Mouse (Mus musculus) kidney, postnatal 10 days (tissue): ENCODE measurements around the gene Abhd12b.
A peak's percentile ranks its signal among the peaks of the same experiment; 100 is the strongest.

Experiments
- DNase-seq: peaks from one replicate; pipeline ENCODE4 v3.0.0; 2021; ENCODE audit warnings: mixed read lengths

Abhd12b gene

GRCm38 (mm10) chr12:70212501-70212900 lies 58.6 kb downstream of the Abhd12b start:
- DNase-seq, result no peak

DNA sequence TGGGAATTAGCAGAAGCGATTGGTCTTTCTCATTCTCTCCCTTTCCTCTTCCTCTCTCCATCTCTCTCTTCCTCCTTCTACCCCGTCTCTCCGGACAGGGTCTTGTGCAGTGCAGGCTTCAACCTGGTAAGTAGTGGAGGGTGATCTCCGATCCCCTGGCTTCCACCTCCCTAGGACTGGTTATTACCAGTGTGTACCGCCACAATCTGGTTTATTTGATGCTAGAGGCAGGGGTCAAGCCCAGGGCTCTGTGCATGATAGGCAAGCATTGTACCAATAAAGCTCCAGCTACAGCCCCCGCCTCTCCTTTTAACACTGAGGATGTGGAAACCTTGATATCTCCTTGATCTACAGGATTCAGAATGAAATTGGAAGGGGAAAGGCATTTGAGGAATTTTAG lies 59.7 kb downstream of the Abhd12b start:
- DNase-seq, result no peak

DNA sequence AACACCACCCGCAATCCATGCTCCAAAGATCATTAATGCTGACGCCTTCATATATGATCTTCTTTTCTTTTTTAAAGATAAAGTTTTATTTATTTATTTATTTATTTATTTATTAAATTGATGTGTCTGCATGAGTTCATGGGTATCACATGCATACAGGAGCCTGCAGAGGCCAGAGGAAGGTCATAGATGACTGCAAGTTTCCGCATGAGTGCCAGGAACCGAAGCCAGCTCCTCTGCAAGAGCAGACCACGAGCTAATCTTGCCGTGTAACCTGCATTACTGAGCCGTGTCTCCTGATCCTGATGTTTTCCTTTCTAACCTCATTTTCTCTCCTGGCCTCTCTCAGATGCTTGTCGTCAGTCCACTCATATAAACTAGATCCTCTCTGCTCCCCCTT lies 60.3 kb downstream of the Abhd12b start:
- no peak for DNase-seq

DNA sequence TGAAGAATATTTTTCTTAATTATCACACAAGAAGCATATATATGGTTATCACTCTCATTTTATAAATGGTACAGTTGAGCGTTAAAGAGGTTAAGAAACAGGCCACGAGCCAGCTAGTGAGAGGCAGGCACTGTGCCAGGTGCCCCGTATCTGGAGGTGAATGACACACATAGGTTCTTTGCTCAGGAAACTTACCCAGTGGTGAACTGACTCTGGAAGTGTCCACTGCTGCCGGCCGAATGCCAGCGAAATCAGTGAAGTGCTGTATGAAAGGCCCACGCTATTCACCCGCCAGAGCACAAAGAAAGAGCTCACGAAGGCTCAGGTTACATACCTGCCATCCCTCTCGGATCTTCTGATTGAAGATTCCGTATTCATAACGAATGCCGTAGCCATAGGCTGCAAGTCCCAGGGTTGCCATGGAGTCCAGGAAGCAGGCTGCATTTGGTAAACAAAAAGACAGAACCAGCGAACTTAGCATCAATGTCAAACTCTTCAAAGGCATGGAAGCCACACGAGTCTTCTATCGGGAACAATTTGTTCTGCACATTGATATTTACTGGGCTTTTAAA lies 62.4 kb downstream of the Abhd12b start:
- DNase-seq, result peak; percentile 35

- DNase-seq, result no peak
Measured at GRCm38 (mm10) chr12:70218795-70219540, 65.0 kb downstream of the Abhd12b start.

- no peak for DNase-seq
Measured at GRCm38 (mm10) chr12:70221425-70221824, 67.5 kb downstream of the Abhd12b start.

GRCm38 (mm10) chr12:70223331-70223730 lies 69.4 kb downstream of the Abhd12b start:
- DNase-seq, result no peak

DNA sequence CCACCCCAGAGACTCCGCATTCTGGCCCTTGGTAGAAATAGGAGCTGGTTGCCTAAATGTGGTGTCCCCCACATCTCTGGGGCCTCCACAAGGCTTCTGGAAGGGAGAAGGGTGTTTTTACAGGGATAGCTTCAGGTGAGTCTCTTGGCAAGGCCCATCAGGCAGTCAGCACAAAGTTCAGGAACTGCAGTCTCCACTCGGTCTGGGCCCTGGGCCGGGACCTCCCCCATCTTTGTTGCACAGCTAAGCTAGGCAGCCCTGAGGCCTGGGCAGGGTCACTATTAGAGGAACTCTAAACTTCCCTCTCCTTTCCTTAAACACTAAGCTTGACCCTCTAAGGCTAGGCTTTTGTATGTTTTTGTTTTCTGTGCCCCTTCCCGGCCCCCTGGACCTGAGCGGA lies 72.7 kb downstream of the Abhd12b start:
- DNase-seq, result peak; percentile 26

DNA sequence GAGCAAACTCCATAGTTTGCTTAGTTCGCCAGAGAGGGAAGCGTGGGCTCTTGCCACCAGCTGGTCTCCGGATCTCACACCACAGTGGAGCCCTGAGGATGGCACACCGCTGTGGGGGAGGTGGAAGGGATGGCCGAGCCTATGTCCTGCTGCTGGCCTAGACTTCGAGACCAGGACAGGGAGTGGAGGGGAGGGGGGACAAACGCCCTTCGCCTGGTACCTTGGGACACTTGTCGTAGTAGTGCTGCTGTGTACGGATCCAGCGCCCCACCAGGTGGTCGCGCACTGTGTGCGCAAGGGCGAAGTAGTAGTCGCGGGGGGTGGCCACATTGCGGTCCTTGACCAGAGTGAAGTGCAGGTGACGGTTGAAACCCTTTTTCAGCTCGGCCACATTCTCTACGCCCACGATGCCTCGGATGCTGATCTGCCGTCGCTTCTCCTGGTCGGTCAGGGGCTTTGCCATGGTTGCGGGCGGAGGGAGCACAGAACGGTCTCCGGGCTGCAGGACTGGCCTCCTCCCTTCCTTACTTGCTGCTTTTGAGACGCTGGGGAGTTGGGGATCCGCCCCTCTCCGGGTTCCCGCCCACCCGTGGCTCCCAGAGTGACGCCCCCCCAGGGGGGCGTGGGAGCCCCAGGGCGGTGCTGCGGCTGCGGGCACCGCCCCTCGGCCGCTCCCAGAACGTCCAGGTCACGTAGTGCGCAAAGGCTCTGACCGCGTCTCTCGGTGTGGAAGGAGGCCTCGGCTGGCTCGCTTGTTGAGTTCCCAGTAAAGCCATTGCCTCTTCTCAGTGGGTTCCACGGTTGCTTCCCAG lies 73.4 kb downstream of the Abhd12b start:
- DNase-seq, result peak; percentile 89

GRCm38 (mm10) chr12:70228155-70228554 lies 74.2 kb downstream of the Abhd12b start:
- no peak for DNase-seq

DNA sequence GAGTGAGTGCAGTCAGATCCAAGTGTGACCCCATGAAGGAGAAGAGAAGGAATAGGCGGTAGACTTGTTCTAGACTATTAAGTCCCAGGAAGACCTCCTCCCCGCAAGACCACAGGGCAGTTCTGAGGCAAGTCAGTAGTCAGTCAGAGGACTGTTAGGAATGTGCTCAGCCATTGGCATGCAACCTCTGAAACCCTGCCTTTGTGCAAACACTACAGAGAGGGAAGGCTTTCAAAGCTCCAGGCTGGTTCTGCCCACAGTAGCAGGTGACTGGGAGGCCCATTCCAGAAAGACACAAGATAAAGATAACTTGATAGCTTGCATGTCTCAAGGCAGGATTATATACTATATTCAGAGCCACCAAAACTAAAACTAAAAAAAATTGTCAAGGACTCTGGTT lies 77.4 kb downstream of the Abhd12b start, which contains the start of gene Pygl:
TSS of gene Pygl (minus strand) at position 195 of the 400 bp plus-strand sequence.
- no peak for DNase-seq

GRCm38 (mm10) chr12:70232020-70232544 lies 78.1 kb downstream of the Abhd12b start:
- no peak for DNase-seq
